Mouse (Mus musculus) brain, adult 2 months (tissue): ENCODE measurements at regions not wholly inside any gene's neighbourhood (a gene's known extent, or its start where the extent isn't known, plus 50 kb on each side); places are given as distances from the start of the nearest gene placed in this dataset.

Experiments used
- DNase-seq: peaks from one replicate; pipeline ENCODE4 v3.0.0; 2011; ENCODE audit warnings: low read depth, low spot score

- no peak for DNase-seq
These were observed 111.3 kb upstream of the Vrk1 start for GRCm38 (mm10) chr12:105898580-105899293.

- no peak for DNase-seq
These were observed 110.6 kb upstream of the Vrk1 start for GRCm38 (mm10) chr12:105899294-105899909.

GRCm38 (mm10) chr12:105900479-105900878, 109.5 kb upstream of the Vrk1 start:
- DNase-seq = no peak

- DNase-seq = no peak
These were observed 107.0 kb upstream of the Vrk1 start for GRCm38 (mm10) chr12:105903072-105903471.

DNA sequence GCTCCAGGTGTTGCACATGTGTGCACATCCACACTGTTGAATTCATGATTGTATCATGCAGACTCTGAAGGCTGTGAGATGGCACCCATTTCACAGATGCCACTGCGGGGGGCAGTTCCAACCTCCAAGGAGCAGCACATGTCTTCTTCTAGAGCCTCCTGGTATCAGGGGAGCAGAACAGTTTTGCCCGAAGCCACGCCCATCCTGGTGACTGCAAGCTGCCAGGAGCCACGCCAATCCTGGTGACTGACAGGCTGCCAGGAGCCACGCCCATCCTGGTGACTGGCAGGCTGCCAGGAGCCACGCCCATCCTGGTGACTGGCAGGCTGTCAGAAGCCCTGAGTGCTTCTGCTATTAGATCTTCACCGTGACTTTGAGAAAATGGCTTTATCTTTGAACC, 103.4 kb upstream of the Vrk1 start:
- no peak for DNase-seq

GRCm38 (mm10) chr12:105907851-105908620, 102.0 kb upstream of the Vrk1 start:
- peak; percentile 63 for DNase-seq

GRCm38 (mm10) chr12:105911556-105911955, 98.5 kb upstream of the Vrk1 start:
- DNase-seq = no peak

DNA sequence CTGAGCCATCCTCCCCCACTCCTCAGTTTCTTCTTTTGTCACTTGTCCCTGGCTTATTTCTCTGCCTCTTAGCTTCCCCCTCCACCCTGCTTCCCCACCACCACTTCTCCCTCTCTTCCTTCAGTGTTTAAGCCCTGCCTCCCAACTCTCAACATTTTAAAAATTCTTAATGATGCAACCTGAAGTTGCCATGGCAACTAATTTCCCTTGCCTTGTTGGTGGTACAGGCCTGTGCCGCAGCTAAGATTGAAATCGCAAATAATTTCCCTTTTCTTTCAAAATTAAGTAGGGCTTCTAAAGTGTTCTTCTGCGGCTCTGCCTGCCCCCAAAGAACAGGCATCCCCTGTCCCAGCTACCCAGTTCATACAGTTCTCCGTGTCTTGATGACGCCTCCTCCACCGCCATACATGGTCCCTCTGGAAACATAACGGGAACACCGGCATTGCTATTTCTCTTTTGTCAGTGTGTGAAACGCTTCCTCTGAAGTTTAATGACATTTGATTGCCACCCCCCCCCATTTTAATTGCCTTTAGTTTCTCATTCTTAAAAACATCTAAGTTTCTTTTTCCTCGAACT, 92.6 kb upstream of the Vrk1 start:
- DNase-seq = peak; percentile 76

GRCm38 (mm10) chr12:105918775-105919174, 91.3 kb upstream of the Vrk1 start:
- DNase-seq = no peak

- no peak for DNase-seq
These were observed 82.8 kb upstream of the Vrk1 start for GRCm38 (mm10) chr12:105927210-105927609.

DNA sequence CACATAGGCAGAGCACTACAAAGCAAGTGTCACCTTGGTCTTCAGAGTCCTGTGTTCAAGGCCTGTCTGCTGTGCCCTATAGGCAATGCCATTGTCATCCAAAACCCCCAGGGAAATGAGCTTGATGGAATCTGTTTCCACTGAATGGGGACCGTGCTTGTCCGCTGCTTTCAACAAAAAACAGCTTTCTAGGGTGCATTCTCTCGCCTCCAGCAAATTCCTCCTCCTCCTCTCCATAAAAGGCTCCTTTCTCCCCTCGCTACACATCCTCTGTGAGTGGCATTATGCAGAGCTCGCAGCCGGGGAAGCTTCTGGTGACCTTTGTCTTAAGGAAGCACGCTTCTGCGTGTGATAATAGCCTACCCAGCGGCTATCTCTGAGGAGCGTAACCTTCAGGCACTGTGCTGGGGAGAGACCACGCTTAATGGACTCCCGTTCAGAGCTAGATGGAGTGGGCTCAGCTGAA, 80.5 kb upstream of the Vrk1 start:
- DNase-seq = no peak

DNA sequence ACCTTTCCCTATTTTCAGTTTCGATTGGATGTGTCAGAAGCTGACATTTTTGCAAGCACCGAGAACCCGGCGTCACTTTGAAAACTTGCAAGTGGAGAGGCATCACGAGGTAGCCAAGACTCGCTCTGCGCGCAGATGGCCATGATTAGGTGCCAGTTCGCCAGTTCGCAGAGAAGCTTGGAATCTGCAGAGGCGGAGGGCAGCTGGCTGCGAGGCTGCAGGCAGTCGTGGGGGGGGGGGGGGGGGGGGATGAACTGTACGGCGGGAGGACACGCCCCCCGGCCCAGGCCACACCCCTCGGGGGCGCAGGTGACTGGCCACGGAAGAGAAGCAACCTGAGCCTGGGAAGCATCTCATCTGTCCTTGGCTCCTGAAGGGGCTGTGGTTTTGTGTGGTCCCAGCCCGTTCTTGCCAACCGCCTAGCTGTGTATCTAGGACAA, 74.6 kb upstream of the Vrk1 start:
- peak; percentile 63 for DNase-seq

GRCm38 (mm10) chr12:105936812-105937530, 73.1 kb upstream of the Vrk1 start:
- DNase-seq = peak; percentile 59

GRCm38 (mm10) chr12:105942136-105943076, 67.6 kb upstream of the Vrk1 start:
- DNase-seq = no peak

DNA sequence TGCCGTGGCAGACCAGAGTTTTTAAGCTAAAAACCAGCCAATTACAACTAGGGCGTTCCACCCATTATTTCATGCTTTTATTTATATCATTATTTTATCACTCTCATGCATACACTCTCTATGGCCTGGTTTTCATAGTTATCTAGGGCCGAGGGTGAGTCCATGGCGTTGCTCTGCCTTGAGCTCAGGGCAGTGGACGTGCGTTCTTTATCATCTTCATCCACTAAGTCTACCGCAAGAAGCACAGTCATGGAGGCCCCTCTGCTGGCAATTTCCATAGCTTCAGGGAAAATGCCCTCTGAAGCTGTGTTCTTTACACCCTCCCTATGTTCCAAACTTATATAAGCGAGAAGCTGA, 67.0 kb upstream of the Vrk1 start:
- peak; percentile 15 for DNase-seq

GRCm38 (mm10) chr12:105947332-105947731, 62.7 kb upstream of the Vrk1 start:
- no peak for DNase-seq

GRCm38 (mm10) chr12:105948322-105948721, 61.7 kb upstream of the Vrk1 start:
- DNase-seq = no peak

GRCm38 (mm10) chr12:105955764-105956290, 54.2 kb upstream of the Vrk1 start:
- DNase-seq = peak; percentile 75

- no peak for DNase-seq
These were observed 50.3 kb upstream of the Vrk1 start for GRCm38 (mm10) chr12:105959756-105960155.
